In the genomic region with DNA sequence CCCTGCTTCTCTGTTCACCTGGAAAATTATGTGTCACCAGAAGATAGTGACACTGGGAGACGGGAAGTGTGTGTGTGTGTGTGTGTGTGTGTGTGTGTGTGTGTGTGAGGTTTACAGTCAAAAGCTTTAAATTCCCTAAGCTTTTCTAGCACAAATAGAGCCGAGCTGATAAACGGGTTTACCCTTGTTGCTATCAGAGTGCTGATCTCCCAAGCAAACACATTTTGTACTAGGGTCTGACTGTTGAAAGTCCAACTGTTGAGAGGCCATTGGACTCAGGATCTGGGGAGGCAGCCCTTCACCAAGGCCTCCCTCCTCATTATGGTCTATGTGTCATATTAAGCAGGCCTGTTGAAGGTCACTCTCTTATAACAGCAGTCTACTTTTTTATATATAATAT, we compare ENCODE assay signal across 28 mouse cellular contexts.
DNase-seq lines count a peak whose midpoint lies in the region; ATAC-seq and TF ChIP-seq lines count a peak whose summit lies in the region.
"Had no signal": no experiment of that assay in that cellular context is flagged by ENCODE, and none has a peak within 500 bp of the region (broad histone marks: within the 10 kb centered on the region; RNA-seq: fewer than 3 reads in every experiment).

No protein-coding gene starts in this region.

- no peaks in the 10 kb centered on the region for H3K27me3 ChIP-seq in liver, adult 2 months (ENCODE audit: control insufficient read depth, insufficient read depth, low read length)
- no peaks in the 10 kb centered on the region for H3K27me3 ChIP-seq in liver, embryonic 15.5 days
- H3K27me3 ChIP-seq in stomach, embryonic 16.5 days (ENCODE audit: control insufficient read depth, insufficient read depth, low read length): no peaks in the 10 kb centered on the region
- no peaks in the 10 kb centered on the region for H3K27me3 ChIP-seq in forebrain, embryonic 15.5 days
- H3K27me3 ChIP-seq: CH12.LX; hindbrain, embryonic 12.5 days; kidney, embryonic 15.5 days; lung, embryonic 15.5 days had no signal

- no peak overlapping the region for H3K4me2 ChIP-seq in liver, embryonic 15.5 days
- no peak overlapping the region for H3K4me2 ChIP-seq in stomach, embryonic 16.5 days (ENCODE audit: low read depth, low read length)
- H3K4me2 ChIP-seq in forebrain, embryonic 15.5 days (replicated peaks): no peak overlapping the region
- H3K4me2 ChIP-seq: hindbrain, embryonic 12.5 days; kidney, embryonic 15.5 days; lung, embryonic 15.5 days; midbrain, embryonic 11.5 days had no signal

- TF ChIP-seq POLR2A in liver, adult 2 months (IDR thresholded peaks at IDR 0.05; ENCODE audit: extremely low read depth, insufficient read depth, low read length): no peak

- peak; percentile 66 for ATAC-seq in liver, embryonic 15.5 days (ENCODE audit: insufficient read depth)
- ATAC-seq in stomach, embryonic 16.5 days (ENCODE audit: insufficient read depth, low FRiP score): peak; percentile 72; the same call in 1 of the 2 replicates
- no peak for ATAC-seq in forebrain, embryonic 15.5 days (replicated peaks)
- ATAC-seq: midbrain, embryonic 16.5 days had no signal

- DNase-seq in liver, adult 2 months (ENCODE audit: extremely low read depth, low read depth, low spot score): peak; percentile 95
- DNase-seq in liver: no peak
- no peak for DNase-seq in adrenal gland, adult 18-20 months (ENCODE audit: low spot score in 2 of 2)
- no peak for DNase-seq in layer of hippocampus, adult 9-10 months (ENCODE audit: low spot score)
- DNase-seq: adrenal gland, postnatal 10 days; cerebellum, adult 18-20 months; cerebellum, postnatal 10 days; gastrocnemius, postnatal 14 days; heart, postnatal 36 days; kidney, adult 18-20 months; kidney, postnatal 25 days; layer of hippocampus, postnatal 36 days; left cerebral cortex, postnatal 4 days; lung, postnatal 36 days; right cerebral cortex, postnatal 25 days had no signal

- 18% methylated on average over 3 of the region's 3 CpGs for WGBS in liver, adult 2 months
- WGBS in liver, embryonic 15.5 days (ENCODE audit: insufficient replicate concordance): 58% methylated on average over 3 of the region's 3 CpGs
- WGBS in stomach, embryonic 16.5 days: 59% methylated on average over 3 of the region's 3 CpGs
- WGBS in forebrain, embryonic 15.5 days: 66% methylated on average over 3 of the region's 3 CpGs

- no peaks in the 10 kb centered on the region; the same call in 1 of the 2 replicates for H3K79me2 ChIP-seq in liver, adult 2 months (ENCODE audit: control insufficient read depth, insufficient read depth, low read length)

- H3K9me3 ChIP-seq in liver, embryonic 15.5 days (replicated peaks): no peaks in the 10 kb centered on the region
- no peaks in the 10 kb centered on the region for H3K9me3 ChIP-seq in stomach, embryonic 16.5 days (replicated peaks; ENCODE audit: control insufficient read depth, low read length)
- no peaks in the 10 kb centered on the region for H3K9me3 ChIP-seq in forebrain, embryonic 15.5 days
- H3K9me3 ChIP-seq: heart, embryonic 10.5 days; hindbrain, embryonic 12.5 days; kidney, embryonic 15.5 days; lung, embryonic 15.5 days had no signal

- no peaks in the 10 kb centered on the region for H3K36me3 ChIP-seq in liver, adult 2 months (ENCODE audit: control insufficient read depth, insufficient read depth, low read length)
- H3K36me3 ChIP-seq in liver, embryonic 15.5 days (replicated peaks): no peaks in the 10 kb centered on the region
- no peaks in the 10 kb centered on the region for H3K36me3 ChIP-seq in stomach, embryonic 16.5 days (ENCODE audit: control insufficient read depth, insufficient read depth, low read length)
- no peaks in the 10 kb centered on the region for H3K36me3 ChIP-seq in forebrain, embryonic 15.5 days
- H3K36me3 ChIP-seq: heart, embryonic 10.5 days; hindbrain, embryonic 12.5 days; kidney, embryonic 15.5 days; lung, embryonic 15.5 days had no signal

- peak overlapping the region; percentile 76 for H3K27ac ChIP-seq in liver, adult 2 months (replicated peaks; ENCODE audit: insufficient read depth, low read depth, low read length)
- peak overlapping the region; percentile 39 for H3K27ac ChIP-seq in liver, embryonic 15.5 days (replicated peaks)
- H3K27ac ChIP-seq in stomach, embryonic 16.5 days (ENCODE audit: low read length): no peak overlapping the region
- no peak overlapping the region for H3K27ac ChIP-seq in forebrain, embryonic 15.5 days (replicated peaks)
- H3K27ac ChIP-seq: heart, embryonic 10.5 days; hindbrain, embryonic 12.5 days; hindbrain, postnatal 0 days; kidney, embryonic 15.5 days; layer of hippocampus, adult 2 months; lung, embryonic 15.5 days had no signal

- no peak overlapping the region for H3K9ac ChIP-seq in liver, adult 2 months (ENCODE audit: low read depth, low read length)
- no peak overlapping the region for H3K9ac ChIP-seq in liver, embryonic 15.5 days
- H3K9ac ChIP-seq in stomach, embryonic 16.5 days (ENCODE audit: low read length): no peak overlapping the region
- no peak overlapping the region for H3K9ac ChIP-seq in forebrain, embryonic 15.5 days (replicated peaks)
- H3K9ac ChIP-seq: hindbrain, embryonic 12.5 days; kidney, embryonic 15.5 days; lung, embryonic 15.5 days had no signal

- no peak for TF ChIP-seq CTCF in liver, adult 2 months (IDR thresholded peaks at IDR 0.05; ENCODE audit: low read depth, low read length)

- peaks cover 15% of the 10 kb centered on the region for H3K4me1 ChIP-seq in liver, adult 2 months (ENCODE audit: control insufficient read depth, insufficient read depth, low read length)
- peaks cover 6% of the 10 kb centered on the region for H3K4me1 ChIP-seq in liver, embryonic 15.5 days (replicated peaks)
- H3K4me1 ChIP-seq in stomach, embryonic 16.5 days (ENCODE audit: control insufficient read depth, insufficient read depth, low read length): no peaks in the 10 kb centered on the region
- no peaks in the 10 kb centered on the region for H3K4me1 ChIP-seq in forebrain, embryonic 15.5 days
- H3K4me1 ChIP-seq: lung, embryonic 15.5 days had no signal

- H3K4me3 ChIP-seq in liver, adult 2 months (ENCODE audit: insufficient read depth, low read depth, low read length): no peak overlapping the region
- no peak overlapping the region for H3K4me3 ChIP-seq in liver, embryonic 15.5 days (replicated peaks)
- H3K4me3 ChIP-seq in stomach, embryonic 16.5 days (replicated peaks; ENCODE audit: low read length): no peak overlapping the region
- H3K4me3 ChIP-seq in forebrain, embryonic 15.5 days: no peak overlapping the region
- H3K4me3 ChIP-seq: erythroblast, embryonic 14.5 days; heart, embryonic 10.5 days; hindbrain, embryonic 12.5 days; kidney, embryonic 15.5 days; layer of hippocampus, adult 2 months; lung, embryonic 15.5 days had no signal

Comparison
In these comparisons a context has a peak if more than half of its experiments do, and no peak if none do; other contexts are left out.
1. H3K27ac ChIP-seq: peak in liver, adult 2 months (single experiment) and liver, embryonic 15.5 days (single experiment); none in stomach, embryonic 16.5 days (single experiment) and forebrain, embryonic 15.5 days (single experiment).